1 mouse cellular context compared by ENCODE assay signal in genomic region chr15:102225619-102226018, GRCm38 (mm10).
TF ChIP-seq lines count a peak whose summit lies in the region.

No protein-coding gene starts in this region.

TF ChIP-seq in MEL, 35 proteins besides CTCF, POLR2A, EP300 and RAD21:
- TF ChIP-seq MYC (IDR thresholded peaks at IDR 0.05; ENCODE audit: low read depth, low read length) (0 out of 2 replicates have a peak, but pooled peaks have one; percentile 42), ZNF384 (IDR thresholded peaks at IDR 0.05; ENCODE audit: low read depth, low read length) (peak; percentile 75; the same call in 1 of the 2 replicates), TBP (IDR thresholded peaks at IDR 0.05; ENCODE audit: low read depth, low read length) (peak; percentile 82)
